Mouse (Mus musculus) spleen, postnatal 36 days (tissue): ENCODE results near the gene Tmem205.
A peak's percentile ranks its signal among the peaks of the same experiment; 100 is the strongest.

Experiments used
- DNase-seq, 2 experiments: peaks; one replicate each; pipeline ENCODE4 v3.0.0; 2022; ENCODE audit warnings: low spot score in 2 of 2, mixed read lengths in 1 of 2

The Tmem205 gene

DNA sequence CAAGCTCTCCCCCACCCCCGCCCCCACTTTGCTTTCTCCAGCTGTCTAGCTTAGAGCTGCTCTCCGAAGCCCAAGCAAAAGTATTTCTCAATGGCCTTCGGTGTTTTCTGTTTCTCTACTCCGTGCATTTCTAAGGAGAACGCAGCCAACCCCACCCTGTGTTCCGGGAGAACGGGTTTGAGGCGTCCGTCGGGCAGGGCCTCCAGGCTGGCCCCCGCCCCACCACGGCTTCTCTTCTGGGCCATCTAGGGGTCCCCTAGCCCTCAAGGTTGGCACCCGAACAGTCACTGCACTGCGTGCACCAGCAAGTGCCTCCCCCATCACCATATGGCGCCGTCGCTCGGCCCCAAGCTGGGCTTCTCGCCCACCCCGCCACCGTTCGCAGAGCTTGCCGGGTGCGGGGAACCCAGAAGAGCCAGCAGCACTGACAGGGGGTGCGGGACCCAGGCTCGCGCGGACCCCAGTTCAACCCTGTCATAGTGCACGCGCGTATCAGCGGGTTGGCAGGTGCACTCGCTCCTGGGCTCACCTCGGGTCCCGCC, 9.8 kb downstream of the Tmem205 start:
- no peak for DNase-seq

DNA sequence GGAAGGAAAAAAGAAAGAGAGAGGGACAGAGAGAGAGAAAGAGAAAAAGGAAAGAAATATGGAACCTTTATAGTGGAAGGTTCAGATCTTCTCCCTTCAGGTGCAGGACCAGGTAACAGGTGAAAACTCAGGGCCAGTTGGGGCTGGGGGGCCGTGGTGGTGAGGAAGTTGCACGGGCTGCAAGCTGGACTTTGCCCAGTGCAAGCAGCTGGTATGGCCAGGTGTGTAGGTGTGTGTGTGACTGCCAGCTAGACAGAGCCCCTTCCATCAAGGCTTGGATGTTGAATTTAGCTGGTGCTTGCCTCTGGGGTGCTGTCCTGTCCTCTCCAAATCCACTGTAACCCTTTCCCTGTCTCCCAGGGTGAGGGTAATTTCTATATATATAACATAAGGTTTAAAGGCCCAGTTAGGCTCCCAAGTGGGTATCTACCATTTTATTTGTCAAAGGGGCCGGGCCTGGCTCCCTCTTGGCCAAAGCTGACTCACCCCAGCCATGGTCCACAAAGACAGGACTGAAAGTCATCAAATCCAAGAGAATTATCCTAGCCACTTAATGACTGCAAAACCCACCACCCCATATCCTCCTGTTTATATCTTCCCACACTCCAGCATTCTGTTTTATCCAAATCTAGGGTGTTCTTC, 10.4 kb downstream of the Tmem205 start:
- no peak for DNase-seq

DNA sequence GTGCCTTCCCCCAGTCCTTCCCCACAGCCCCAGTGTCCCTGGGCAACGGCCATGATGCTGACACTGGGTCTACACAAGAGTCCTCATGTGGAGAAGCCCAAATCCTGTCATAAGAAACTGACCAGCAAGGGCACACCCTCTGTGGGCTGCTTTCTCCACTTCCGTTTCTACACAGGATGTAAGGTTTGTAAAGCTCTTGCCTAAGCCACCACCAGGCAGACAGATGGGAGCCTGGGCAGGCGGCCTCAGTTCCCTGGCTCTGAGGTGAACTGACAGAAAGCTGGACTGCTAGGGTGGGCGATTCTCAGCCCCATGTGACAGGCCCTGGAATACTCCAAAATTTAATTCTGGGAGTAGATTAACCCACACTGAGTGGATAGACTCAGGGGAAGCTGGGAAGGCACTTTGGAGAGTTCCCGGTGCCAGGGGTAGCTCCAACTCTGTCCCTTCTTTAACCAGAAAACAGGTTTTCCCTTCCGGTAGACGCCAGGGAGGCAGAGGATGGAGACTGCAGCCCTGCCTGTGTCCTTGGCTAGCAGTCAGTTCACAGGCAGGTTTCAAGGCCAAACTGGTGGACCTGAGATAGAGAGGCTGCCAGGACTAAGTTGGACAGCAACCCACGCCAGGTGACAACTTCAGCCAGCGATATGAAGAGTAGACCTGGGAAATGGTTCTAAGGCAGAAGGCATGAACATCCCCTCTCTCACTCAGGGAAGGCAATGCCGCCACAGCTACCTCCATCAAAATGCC, 17.7 kb downstream of the Tmem205 start:
- DNase-seq, result peak in 1 of 2 experiments; percentile 19

DNA sequence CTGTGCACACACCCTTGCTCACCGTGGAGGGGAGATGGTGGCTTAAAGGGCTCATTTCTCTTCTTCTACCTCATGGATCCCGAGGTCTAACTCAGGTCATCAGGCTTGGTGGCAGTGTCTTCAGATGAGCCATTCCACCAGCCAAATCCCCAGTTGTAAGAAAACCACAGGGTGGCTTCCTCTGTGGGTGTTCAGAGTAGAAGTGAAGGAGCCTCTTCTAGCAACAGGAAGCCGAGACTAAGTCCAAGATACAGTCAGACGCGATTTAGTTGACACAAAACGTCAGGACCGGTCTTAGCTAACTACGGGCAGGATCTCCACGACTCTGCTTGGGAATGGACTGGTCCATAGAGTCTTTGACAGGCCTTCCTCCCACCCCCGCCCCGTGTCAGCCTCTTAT, 19.1 kb downstream of the Tmem205 start:
- DNase-seq, result no peak

DNA sequence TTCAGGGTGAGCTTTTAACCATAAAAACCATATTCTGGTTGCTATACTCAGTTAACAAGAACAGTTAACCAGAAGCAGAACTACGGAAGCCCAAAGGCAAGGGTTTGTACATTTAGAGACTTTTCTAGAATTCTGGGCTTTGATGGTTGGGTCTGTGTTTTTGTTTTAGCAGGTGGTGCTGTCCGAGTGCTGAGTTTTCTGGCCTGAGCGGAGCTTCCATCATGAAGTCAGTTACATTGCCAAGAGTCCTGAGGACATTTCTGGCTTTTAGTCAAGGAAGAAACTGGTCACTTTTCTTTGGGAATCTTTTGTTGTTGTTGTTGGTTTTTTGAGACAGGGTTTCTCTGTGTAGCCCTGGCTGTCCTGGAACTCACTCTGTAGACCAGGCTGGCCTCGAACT, 23.3 kb downstream of the Tmem205 start:
- no peak for DNase-seq

DNA sequence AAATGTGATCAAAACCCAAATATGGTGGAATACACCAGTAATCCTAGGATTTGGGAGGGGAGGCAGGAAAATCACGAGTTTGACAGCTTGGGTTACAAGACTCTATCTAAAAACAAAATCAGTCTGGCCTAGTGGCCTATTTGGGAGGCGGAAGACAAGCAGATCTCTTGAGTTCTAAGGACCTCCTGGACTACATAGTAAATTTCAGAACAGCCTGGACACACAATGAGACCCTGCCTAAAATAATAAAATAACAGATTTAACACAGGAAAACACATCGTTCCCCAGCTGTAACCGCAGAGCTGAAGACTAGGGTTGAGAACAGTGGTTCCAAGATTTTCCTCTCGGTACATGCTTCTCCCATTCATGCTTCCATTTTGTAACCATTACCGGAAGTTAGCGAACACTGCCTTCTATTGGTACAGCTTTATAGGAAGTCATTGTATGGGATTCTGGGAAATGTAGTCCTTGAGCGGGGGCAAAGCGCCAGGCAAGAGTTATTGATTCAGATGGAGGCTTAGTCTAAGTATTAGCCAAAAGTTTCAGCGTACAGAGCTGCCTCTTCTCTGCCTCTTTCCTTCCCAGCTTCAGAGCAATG, 26.0 kb downstream of the Tmem205 start:
- DNase-seq, result peak; percentile 35 to 63

DNA sequence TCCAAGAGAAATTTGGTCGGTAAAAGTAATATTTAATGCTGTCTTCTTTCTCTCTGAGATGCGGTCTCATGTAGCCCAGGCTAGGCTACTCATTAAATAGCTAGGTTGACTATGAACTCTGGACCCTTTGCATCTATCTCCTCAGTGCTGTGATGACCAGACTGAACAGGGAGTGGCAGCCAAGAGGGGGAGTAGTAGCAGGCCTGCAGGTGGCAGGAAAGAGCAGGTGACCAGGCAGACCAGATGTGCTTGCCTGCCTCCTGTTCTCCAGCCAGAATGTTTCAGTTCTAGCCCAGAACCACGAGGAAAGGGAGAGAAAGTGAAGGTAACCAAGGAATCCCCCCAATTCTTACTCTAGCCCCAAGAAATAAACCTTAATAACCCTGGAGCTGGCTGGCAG, 38.1 kb downstream of the Tmem205 start:
- DNase-seq, result no peak

DNA sequence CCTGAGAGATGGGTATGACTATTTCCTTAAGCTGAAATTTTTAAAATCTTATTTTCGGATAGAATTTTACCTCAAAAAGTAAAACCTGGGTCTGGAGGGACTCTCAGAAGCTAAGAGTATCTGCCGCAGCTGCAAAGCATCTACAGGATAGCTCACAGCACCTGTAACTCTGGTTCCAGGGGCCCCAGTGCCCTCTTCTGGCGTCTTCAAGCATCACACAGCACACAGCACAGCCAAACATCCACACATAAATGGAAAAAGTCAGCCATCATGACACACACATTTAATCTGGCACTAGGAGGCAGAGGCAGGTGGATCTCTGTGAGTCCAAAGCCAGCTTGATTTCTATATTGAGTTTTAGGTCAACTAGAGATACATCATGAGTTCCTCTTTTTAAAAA, 50.8 kb downstream of the Tmem205 start:
- DNase-seq, result no peak

DNA sequence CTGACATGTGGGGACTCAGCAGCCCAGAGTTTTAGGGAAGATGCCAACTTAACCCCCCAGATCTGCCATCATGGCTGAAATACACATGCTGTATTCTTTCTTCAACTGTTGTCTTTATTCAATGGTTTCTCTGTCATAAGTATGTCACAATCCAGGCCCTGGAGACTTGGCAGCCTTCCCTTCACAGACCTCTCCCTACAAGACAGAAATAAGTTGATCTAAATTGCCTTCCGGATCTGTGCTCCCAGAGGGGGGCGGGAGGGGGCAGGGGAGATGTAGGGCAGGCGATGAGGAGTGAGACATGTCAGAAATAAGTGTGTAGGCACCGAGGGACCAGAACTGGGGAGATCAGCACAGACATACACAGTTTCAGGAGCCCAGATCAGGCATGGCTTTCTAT, 55.2 kb downstream of the Tmem205 start:
- no peak for DNase-seq
